Mouse (Mus musculus) kidney, embryonic 15.5 days (tissue): Measurements from ENCODE around the gene Sytl1. TPM values are rescaled to one million over a fixed set of nuclear protein-coding genes. Genes with fewer than 3 reads are reported as not detected.
A peak's percentile ranks its signal among the peaks of the same experiment; 100 is the strongest.

Experiments used
- ATAC-seq: fragments of 200-750 bp; cut with Nextera tagmentation; replicated peaks from 2 replicates; pipeline ENCODE4 v1.8.0; 2017; ENCODE audit warnings: moderate TSS enrichment; ENCODE audit not compliant: low FRiP score
- H3K27ac ChIP-seq: fragments of 300-500 bp; sonication (generic); 2 replicates; pipeline ENCODE4 v1.5.1; 2015; ENCODE audit warnings: mild to moderate bottlenecking, inconsistent platforms
- H3K27me3 ChIP-seq: fragments of 300-500 bp; sonication (generic); 2 replicates; pipeline ENCODE4 v1.6.1; 2015; ENCODE audit warnings: inconsistent platforms
- H3K36me3 ChIP-seq: fragments of 300-500 bp; sonication (generic); 2 replicates; pipeline ENCODE4 v1.6.1; 2015; ENCODE audit warnings: inconsistent platforms
- H3K4me1 ChIP-seq: fragments of 300-500 bp; sonication (generic); 2 replicates; pipeline ENCODE4 v1.6.1; 2015; ENCODE audit warnings: inconsistent platforms
- H3K4me2 ChIP-seq: fragments of 300-500 bp; sonication (generic); 2 replicates; pipeline ENCODE4 v1.6.1; 2015; ENCODE audit warnings: moderate library complexity, mild to moderate bottlenecking, inconsistent platforms
- H3K4me3 ChIP-seq: fragments of 300-500 bp; sonication (generic); replicated peaks from 2 replicates; pipeline ENCODE4 v1.5.1; 2015; ENCODE audit warnings: mild to moderate bottlenecking, inconsistent platforms
- H3K9ac ChIP-seq: fragments of 300-500 bp; sonication (generic); 2 replicates; pipeline ENCODE4 v1.6.1; 2015; ENCODE audit warnings: mild to moderate bottlenecking, inconsistent platforms
- H3K9me3 ChIP-seq: fragments of 300-500 bp; sonication (generic); replicated peaks from 2 replicates; pipeline ENCODE4 v1.6.1; 2016; ENCODE audit warnings: inconsistent platforms
- WGBS: fragments of 180-500 bp; shearing (Covaris S2); methylation state at CpG from one replicate; pipeline ENCODE4 v1.1.7; 2015; ENCODE audit warnings: mixed read lengths; 5-methylcytosine and 5-hydroxymethylcytosine counted together
- polyA plus RNA-seq: library from polyadenylated mRNA; unstranded; fragments of >200 nt; fragmentation: Nextera tagmentation; extraction: Ambion mirVana; gene quantifications from 2 replicates; pipeline ENCODE4 v1.2.1, GENCODE M21; 2015

Sytl1 gene
- polyA plus RNA-seq, 1 experiment from 2014 or later, result 0.96 TPM

DNA sequence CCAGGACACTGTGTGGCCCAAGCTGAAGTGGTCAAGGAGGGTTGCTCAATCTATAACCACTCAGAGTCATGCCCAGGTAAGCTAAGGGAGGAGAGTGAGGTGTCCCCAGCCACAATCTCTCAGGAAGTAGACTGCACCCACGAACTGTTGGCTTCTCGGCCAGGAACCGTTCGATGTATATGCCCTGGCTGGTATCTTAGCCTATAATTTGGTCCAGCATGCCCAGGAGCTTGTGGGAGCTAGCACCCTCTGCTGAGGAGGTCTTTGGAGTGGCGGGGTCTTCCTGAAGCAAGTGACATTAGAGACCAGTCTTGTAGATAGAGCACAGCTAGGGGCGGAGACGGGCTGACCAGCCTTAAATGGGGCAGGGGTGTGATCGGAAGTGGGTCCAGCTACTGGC is 41.2 kb downstream of the Sytl1 start:
- Histone ChIP-seq H3K36me3 (no peaks in the 10 kb centered on the region), H3K9ac (no peak overlapping the region), H3K27ac (no peak overlapping the region), H3K4me1 (peaks cover 37% of the 10 kb centered on the region), H3K27me3 (peaks cover 20% of the 10 kb centered on the region; the same call in 1 of the 2 replicates), H3K9me3 (no peaks in the 10 kb centered on the region), H3K4me3 (no peak overlapping the region), H3K4me2 (peak overlapping the region; percentile 64; the same call in 1 of the 2 replicates)
- 84% methylated on average over 8 of the region's 8 CpGs for WGBS
- no peak for ATAC-seq

DNA sequence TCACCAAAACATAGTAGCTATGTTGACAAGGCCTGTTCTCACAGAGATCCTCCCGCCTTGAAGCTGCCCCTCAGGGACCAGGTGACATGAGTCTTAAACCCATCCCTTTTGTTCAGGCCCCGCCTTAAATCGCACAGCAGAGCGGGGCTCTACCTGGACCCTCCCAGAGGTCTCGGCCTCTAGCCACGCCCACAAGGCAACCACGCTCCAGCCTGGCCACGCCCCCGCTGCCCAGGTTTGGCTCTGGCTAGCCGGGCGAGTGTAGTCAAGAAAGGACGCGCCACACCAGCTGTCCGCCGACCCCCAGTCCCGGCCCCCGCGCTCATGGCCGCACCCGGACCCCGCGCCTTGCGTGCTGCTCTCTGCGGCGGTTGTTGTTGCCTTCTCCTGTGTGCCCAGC is 42.3 kb downstream of the Sytl1 start:
- peak; percentile 74 for ATAC-seq
- H3K9me3 ChIP-seq, result no peaks in the 10 kb centered on the region
- H3K4me2 ChIP-seq, result peak overlapping the region; percentile 64
- no peaks in the 10 kb centered on the region for H3K36me3 ChIP-seq
- H3K4me1 ChIP-seq, result peaks cover 32% of the 10 kb centered on the region
- H3K27me3 ChIP-seq, result peaks cover 20% of the 10 kb centered on the region; the same call in 1 of the 2 replicates
- H3K4me3 ChIP-seq, result peak overlapping the region; percentile 36
- 3% methylated on average over 25 of the region's 25 CpGs for WGBS
- peak overlapping the region; percentile 24; the same call in 1 of the 2 replicates for H3K27ac ChIP-seq
- peak overlapping the region; percentile 31 for H3K9ac ChIP-seq

DNA sequence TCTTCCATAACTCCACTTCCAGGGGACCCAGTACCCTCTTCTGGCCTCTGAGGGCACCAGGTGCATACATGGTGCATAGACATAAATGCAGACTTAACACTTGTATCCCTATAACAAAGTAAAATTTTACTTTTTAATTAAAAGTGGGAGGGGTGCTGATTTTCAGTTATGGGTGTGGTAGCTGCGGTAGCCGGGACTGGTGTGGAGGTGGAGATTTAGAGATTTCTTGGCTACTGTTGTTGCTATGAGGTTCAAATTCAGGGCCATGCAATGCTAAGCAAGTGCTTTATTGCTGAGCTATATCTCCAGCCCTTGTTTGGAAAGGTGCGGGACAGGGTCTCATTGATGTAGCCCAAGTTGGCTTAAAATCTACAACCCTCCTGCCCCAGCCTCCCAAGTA is 44.2 kb downstream of the Sytl1 start:
- no peak overlapping the region for H3K27ac ChIP-seq
- WGBS, result 86% methylated on average over 3 of the region's 3 CpGs

DNA sequence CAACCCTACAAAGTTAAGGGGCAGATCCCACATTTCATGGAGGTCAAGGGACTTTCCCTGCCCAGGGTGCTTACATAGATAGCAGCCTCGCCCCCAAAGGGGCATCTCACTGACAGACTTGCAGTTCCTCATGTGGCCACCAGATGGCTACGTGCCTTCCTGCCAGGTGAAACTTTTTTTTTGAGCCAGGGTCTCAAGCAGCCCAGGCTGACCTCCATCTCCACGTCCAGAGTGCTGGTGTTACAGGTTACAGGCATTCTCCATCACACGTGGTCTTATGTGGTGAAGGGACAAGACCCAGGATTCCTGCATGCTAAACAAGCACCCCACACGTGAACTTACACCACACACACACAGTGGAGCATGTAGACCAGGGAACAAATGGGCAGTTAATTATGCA is 45.3 kb downstream of the Sytl1 start:
- H3K9ac ChIP-seq, result no peak overlapping the region
- no peak overlapping the region; the same call in 1 of the 2 replicates for H3K4me3 ChIP-seq
- H3K4me1 ChIP-seq, result peaks cover 37% of the 10 kb centered on the region
- H3K36me3 ChIP-seq, result no peaks in the 10 kb centered on the region
- no peak for ATAC-seq
- H3K27ac ChIP-seq, result no peak overlapping the region
- no peaks in the 10 kb centered on the region for H3K9me3 ChIP-seq
- no peak overlapping the region for H3K4me2 ChIP-seq
- H3K27me3 ChIP-seq, result peaks cover 39% of the 10 kb centered on the region
- 3% methylated on average over 5 of the region's 5 CpGs for WGBS

More for the DNA sequence above, 44.2 kb downstream of the Sytl1 start:
- Histone ChIP-seq H3K4me1 (peaks cover 32% of the 10 kb centered on the region), H3K9me3 (no peaks in the 10 kb centered on the region), H3K4me3 (no peak overlapping the region), H3K36me3 (no peaks in the 10 kb centered on the region), H3K9ac (no peak overlapping the region), H3K4me2 (no peak overlapping the region), H3K27me3 (peaks cover 28% of the 10 kb centered on the region)
- no peak for ATAC-seq

DNA sequence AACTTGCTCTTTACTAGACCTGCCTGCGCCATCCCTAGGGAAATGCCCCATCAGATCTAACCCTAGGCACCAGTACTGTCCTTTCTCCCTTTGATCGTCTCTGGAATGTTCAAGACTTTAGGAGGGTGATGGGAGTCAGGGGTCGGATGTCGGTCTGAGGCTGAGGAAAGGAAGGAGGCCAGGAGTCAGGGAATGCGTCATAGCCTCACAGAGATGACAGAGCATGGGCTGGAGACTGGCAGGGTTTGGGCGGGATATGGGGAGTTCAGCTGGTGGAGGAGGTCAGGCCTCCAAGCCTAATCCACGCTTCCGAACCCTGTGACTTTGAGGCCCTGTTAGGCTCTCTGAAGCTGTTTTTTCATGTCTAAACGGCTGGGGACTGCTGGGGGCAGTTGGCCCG is 49.3 kb downstream of the Sytl1 start:
- Histone ChIP-seq H3K36me3 (no peaks in the 10 kb centered on the region), H3K27ac (no peak overlapping the region), H3K9ac (no peak overlapping the region), H3K9me3 (no peaks in the 10 kb centered on the region), H3K4me1 (peaks cover 32% of the 10 kb centered on the region), H3K27me3 (peaks cover 49% of the 10 kb centered on the region), H3K4me2 (peak overlapping the region; percentile 98), H3K4me3 (peak overlapping the region; percentile 58)
- ATAC-seq, result no peak
- WGBS, result 10% methylated on average over 10 of the region's 10 CpGs

DNA sequence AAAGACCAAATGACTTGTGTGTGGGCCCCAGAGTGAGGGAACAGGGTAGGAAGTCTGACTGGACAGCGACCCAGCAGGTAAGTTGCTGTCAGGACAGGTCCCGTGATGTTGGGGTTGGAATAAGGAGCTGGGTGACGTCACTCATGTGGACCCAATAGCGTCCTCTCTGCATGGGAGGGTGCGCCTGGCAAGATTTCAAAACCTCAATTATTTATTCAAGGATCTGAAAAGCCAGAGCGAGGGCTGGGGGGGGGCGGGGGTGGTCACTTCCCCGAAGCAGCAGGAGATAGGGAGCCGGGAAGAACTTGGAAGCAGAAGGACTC is 49.7 kb downstream of the Sytl1 start:
- WGBS, result 2% methylated on average over 9 of the region's 9 CpGs
- H3K9me3 ChIP-seq, result no peaks in the 10 kb centered on the region
- H3K4me1 ChIP-seq, result peaks cover 32% of the 10 kb centered on the region
- H3K4me2 ChIP-seq, result peak overlapping the region; percentile 98
- peaks cover 48% of the 10 kb centered on the region for H3K27me3 ChIP-seq
- no peak overlapping the region for H3K9ac ChIP-seq
- no peak overlapping the region for H3K27ac ChIP-seq
- H3K4me3 ChIP-seq, result peak overlapping the region; percentile 58
- no peaks in the 10 kb centered on the region for H3K36me3 ChIP-seq
- no peak for ATAC-seq

DNA sequence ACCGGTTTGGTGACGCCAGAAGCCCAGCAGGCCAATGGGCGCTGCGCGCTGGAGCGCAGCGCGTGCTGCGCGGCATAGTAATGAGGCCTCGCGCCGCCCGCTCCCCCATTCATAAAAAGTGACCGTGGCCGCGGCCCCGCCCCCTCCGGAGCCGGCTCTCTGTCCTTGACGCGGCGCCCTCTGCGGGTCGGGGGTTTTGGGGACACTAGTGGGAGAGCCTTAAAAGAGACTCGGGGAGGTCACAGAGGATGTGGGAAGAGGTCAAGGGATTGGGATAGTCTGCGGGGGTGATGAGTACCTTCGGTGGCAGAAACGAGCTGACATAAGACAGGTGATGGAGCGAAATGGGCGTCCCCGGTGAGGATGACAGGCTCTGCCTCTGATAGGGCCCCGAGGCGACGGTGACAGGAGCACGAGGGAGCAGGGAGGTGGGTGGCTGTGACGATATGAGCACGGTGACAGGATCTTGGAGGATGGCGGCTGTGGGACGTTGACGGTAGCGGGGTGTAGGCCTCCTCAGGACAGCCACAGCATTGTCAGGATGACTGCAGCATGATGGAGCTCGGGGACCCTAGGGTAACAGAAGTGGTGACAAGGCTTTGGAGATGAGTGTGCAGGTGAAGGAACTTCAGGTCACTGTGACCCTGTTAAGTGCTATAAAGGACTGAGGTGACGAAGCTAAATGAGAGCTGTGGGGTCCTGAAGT is 50.2 kb downstream of the Sytl1 start:
- ATAC-seq, result peak; percentile 78
- Histone ChIP-seq H3K27me3 (peaks cover 45% of the 10 kb centered on the region), H3K4me1 (peaks cover 29% of the 10 kb centered on the region), H3K4me3 (peak overlapping the region; percentile 58), H3K9me3 (no peaks in the 10 kb centered on the region), H3K27ac (no peak overlapping the region), H3K36me3 (no peaks in the 10 kb centered on the region), H3K4me2 (peak overlapping the region; percentile 98), H3K9ac (peak overlapping the region; percentile 52)
- WGBS, result under 1% methylated on average over 44 of the region's 44 CpGs

DNA sequence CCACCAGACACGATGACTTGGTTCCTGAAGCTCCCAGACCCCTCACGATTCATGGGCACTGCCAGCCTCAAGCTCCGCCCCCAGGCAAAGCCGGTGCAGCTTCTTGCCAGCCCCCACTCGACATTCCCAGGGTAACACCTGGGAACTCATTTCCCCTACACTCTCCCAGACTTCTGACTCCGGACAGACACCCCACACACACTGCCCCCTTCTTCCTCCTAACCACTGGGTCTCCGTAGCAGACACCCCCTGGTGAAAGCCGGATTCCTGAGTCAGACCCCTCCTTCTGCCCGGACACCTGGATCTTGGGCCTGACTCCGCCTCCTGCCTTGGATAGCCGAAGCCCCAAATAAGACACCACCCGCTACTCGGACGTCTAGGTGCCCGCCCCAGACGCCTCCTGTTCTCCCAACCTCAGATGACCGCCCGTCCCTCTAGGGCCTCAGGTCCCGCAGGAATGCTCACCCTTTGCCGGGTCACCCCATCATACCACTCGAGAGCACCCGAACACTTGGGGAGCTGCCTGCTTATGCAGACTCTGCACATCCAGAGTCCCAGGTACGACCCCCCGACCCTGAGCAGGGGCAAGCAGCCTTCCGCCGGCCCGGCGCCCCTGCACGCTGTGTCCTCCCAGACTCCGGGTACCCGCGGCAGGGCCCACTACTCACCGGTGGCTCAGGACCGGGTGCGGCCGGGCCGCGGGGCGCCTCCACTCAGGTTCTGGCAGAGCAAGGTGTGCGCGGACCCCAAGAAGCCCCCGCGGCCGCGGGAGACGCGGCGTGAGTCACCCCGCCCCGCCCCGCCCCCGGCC is 51.0 kb downstream of the Sytl1 start, which contains the start of the genes Cd164l2 and Gpr3:
Gene Cd164l2, plus strand, starts transcription at position 381 of the 811 bp plus-strand sequence.
Gene Gpr3, minus strand, starts transcription at position 786 of the 811 bp plus-strand sequence.
- Histone ChIP-seq H3K4me2 (peak within 1 kb of the TSS; percentile 98), H3K27me3 (peaks cover 45% of the 10 kb centered on the region), H3K4me1 (peaks cover 26% of the 10 kb centered on the region), H3K27ac (no peak within 1 kb of the TSS), H3K9ac (peak within 1 kb of the TSS; percentile 52), H3K9me3 (no peaks in the 10 kb centered on the region), H3K36me3 (no peaks in the 10 kb centered on the region), H3K4me3 (peak within 1 kb of the TSS; percentile 58)
- peak; percentile 35 for ATAC-seq
- WGBS, result 2% methylated on average over 52 of the region's 52 CpGs

DNA sequence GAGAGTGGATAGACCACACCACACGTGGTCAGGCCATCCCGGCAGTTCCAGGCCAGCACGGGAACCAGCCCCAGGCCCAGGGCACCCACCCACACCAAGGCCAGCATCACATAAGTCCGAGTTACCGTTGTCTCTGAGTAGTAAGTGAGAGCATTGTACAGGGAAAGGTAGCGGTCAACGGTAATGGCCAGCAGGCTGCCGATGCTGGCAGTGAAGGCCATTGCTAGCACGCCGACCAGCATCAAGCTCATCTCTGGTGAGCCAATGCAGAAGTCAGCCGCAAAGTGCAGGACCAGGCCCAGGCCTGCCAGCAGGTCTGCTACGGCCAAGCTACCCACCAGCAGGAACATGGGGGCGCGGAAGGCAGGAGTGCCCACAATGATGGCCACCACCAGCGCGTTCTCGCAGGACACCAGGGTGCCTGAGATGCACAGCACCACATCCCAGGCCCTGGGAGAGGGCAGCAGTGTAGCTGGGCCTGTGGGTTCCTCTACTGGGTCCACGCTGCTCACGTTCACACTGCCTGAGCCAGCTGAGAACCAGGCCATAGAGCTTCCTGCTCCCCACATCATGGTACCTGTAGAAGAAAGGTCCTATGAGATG is 52.0 kb downstream of the Sytl1 start:
- Histone ChIP-seq H3K4me3 (no peak overlapping the region), H3K36me3 (no peaks in the 10 kb centered on the region), H3K4me1 (peaks cover 26% of the 10 kb centered on the region), H3K27ac (no peak overlapping the region), H3K9me3 (no peaks in the 10 kb centered on the region), H3K4me2 (no peak overlapping the region), H3K9ac (no peak overlapping the region), H3K27me3 (peaks cover 45% of the 10 kb centered on the region)
- WGBS, result 95% methylated on average over 19 of the region's 19 CpGs
- ATAC-seq, result no peak

DNA sequence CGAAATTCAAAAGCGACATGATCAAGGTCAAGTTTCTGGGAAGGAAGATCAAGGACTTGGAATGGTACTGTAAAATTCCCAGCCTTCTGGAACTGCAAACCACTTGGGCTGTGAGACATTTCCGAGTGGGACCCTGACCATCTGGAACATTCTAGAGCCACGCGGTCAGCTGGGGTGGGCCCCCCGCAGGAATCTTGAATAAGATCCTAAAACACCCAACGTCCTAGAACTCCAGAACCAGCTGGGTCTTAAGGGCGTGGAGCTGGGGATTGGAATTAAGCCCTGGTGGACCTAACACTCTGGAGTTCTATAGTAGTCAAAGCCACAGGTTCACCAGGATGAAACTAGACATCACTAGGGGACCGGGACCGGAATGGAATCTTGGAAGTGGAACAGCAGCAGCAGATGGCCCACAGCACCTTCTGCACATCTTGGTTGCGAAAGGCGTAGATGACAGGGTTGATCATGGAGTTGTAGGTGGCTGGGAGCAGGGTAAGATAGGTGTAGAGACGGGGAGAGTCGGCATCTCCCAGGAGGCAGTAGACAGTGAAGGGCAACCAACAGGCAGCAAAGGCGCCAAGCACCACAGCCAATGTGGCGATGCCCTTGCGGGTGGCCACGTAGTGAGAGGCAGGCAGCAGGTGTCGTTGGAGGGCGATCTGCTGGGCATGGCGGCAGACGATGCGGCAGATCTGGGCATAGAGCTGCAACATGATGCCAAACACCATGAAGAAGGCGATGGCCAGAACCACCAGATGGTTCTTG is 52.7 kb downstream of the Sytl1 start:
- Histone ChIP-seq H3K4me3 (no peak overlapping the region), H3K27me3 (peaks cover 45% of the 10 kb centered on the region), H3K9ac (no peak overlapping the region), H3K9me3 (no peaks in the 10 kb centered on the region), H3K36me3 (no peaks in the 10 kb centered on the region), H3K27ac (no peak overlapping the region), H3K4me2 (no peak overlapping the region), H3K4me1 (peaks cover 26% of the 10 kb centered on the region)
- 93% methylated on average over 24 of the region's 24 CpGs for WGBS
- no peak for ATAC-seq

DNA sequence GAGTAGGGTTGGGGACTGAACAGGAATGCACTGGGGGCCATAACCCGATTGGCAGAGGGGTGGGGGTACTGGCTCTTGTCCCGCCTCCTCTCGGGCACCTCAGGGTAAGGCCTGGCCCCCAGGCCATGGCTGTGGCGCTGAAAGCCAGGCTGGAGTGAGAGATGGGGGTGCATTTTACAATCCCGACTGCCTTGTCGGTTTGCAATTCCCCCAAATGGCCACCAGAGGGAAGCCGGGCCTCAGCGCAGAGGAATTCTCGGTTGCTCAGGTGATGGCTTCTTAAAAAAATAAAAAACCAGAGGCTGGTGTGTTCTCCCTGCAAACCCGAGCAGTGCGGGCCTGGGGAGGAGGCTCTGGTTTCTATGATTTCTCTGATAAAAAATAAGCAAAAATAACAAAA is 53.5 kb downstream of the Sytl1 start:
- Histone ChIP-seq H3K36me3 (no peaks in the 10 kb centered on the region), H3K4me3 (no peak overlapping the region), H3K27ac (no peak overlapping the region), H3K27me3 (peaks cover 43% of the 10 kb centered on the region), H3K4me2 (no peak overlapping the region), H3K4me1 (peaks cover 34% of the 10 kb centered on the region), H3K9me3 (no peaks in the 10 kb centered on the region), H3K9ac (no peak overlapping the region)
- 4% methylated on average over 11 of the region's 11 CpGs for WGBS
- ATAC-seq, result no peak
